Mouse (Mus musculus) hindbrain, embryonic 14.5 days (tissue): Measurements from ENCODE around the gene Adgrg3. TPM values are rescaled to one million over a fixed set of nuclear protein-coding genes. Genes with fewer than 3 reads are reported as not detected.
A peak's percentile ranks its signal among the peaks of the same experiment; 100 is the strongest.

Experiments used
- ATAC-seq: fragments of 200-750 bp; cut with Nextera tagmentation; 2 replicates; pipeline ENCODE4 v1.8.0; 2017; ENCODE audit warnings: moderate number of reproducible peaks, mild to moderate bottlenecking, moderate TSS enrichment, moderate library complexity; ENCODE audit not compliant: low FRiP score
- DNase-seq: peaks from one replicate; pipeline ENCODE4 v3.0.0-alpha.2; 2015; ENCODE audit warnings: low spot score
- H3K27ac ChIP-seq: fragments of 300-500 bp; sonication (generic); 2 replicates; pipeline ENCODE4 v1.5.1; 2014; ENCODE audit warnings: mild to moderate bottlenecking, moderate library complexity
- H3K27me3 ChIP-seq: fragments of 300-500 bp; sonication (generic); 2 replicates; pipeline ENCODE4 v1.6.1; 2014; ENCODE audit warnings: mild to moderate bottlenecking, low read length, mixed read lengths; ENCODE audit not compliant: control insufficient read depth, insufficient read depth
- H3K36me3 ChIP-seq: fragments of 300-500 bp; sonication (generic); replicated peaks from 2 replicates; pipeline ENCODE4 v1.6.1; 2014; ENCODE audit not compliant: control insufficient read depth, insufficient read depth
- H3K4me1 ChIP-seq: fragments of 300-500 bp; sonication (generic); replicated peaks from 2 replicates; pipeline ENCODE4 v1.6.1; 2014; ENCODE audit warnings: antibody characterized with exemption, low read length, mixed read lengths; ENCODE audit not compliant: control insufficient read depth, insufficient read depth
- H3K4me2 ChIP-seq: fragments of 300-500 bp; sonication (generic); replicated peaks from 2 replicates; pipeline ENCODE4 v1.6.1; 2014; ENCODE audit warnings: mild to moderate bottlenecking, moderate library complexity
- H3K4me3 ChIP-seq: fragments of 300-500 bp; sonication (generic); replicated peaks from 2 replicates; pipeline ENCODE4 v1.5.1; 2014; ENCODE audit warnings: mild to moderate bottlenecking, low read length
- H3K9ac ChIP-seq: fragments of 300-500 bp; sonication (generic); 2 replicates; pipeline ENCODE4 v1.6.1; 2014
- H3K9me3 ChIP-seq: fragments of 300-500 bp; sonication (generic); 2 replicates; pipeline ENCODE4 v1.6.1; 2016; ENCODE audit warnings: low read length; ENCODE audit not compliant: control insufficient read depth
- WGBS: fragments of 180-500 bp; shearing (Covaris S2); extraction: QIAGEN DNeasy Blood & Tissue Kit; methylation state at CpG from one replicate; pipeline ENCODE4 v1.1.7; 2014; 5-methylcytosine and 5-hydroxymethylcytosine counted together
- polyA plus RNA-seq: library from polyadenylated mRNA; unstranded; fragments of >200 nt; fragmentation: Nextera tagmentation; extraction: Ambion mirVana; gene quantifications from 2 replicates; pipeline ENCODE4 v1.2.1, GENCODE M21; 2014

The Adgrg3 gene
- polyA plus RNA-seq, 1 experiment from 2014 or later: 1.2 TPM

DNA sequence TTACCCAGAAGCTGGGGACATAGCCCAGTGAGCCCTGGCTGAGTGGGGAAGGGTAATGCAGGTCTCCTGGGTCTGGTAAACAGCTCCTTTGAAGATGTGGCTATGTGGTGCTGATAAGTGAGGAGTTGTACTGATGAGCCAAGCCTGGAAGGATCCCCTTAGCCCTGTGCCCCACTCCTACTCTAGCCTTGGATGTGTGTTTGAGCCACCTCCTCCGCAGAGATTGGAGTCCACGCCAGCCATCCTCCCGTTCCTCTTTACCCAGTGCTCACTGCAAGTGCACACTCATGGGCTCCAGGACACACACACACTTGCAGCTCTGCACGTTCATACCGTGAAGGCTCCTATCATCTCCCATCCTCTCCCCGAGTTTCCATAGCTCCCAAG is 19.6 kb upstream of the Adgrg3 start:
- Histone ChIP-seq H3K27me3 (no peaks in the 10 kb centered on the region), H3K27ac (peak overlapping the region; percentile 98), H3K9me3 (no peaks in the 10 kb centered on the region), H3K4me3 (peak overlapping the region; percentile 49), H3K4me1 (peaks cover 65% of the 10 kb centered on the region), H3K36me3 (peaks cover 4% of the 10 kb centered on the region; the same call in 1 of the 2 replicates), H3K9ac (peak overlapping the region; percentile 89), H3K4me2 (peak overlapping the region; percentile 80)
- 34% methylated on average over 6 of the region's 6 CpGs for WGBS
- DNase-seq (no peak), ATAC-seq (no peak)

- peaks cover 9% of the 10 kb centered on the region for H3K36me3 ChIP-seq
- DNase-seq (no peak), ATAC-seq (no peak)
- 21% methylated on average over 2 of the region's 2 CpGs for WGBS
- peaks cover 59% of the 10 kb centered on the region for H3K4me1 ChIP-seq
- no peaks in the 10 kb centered on the region for H3K9me3 ChIP-seq
- H3K9ac ChIP-seq: peak overlapping the region; percentile 89
- peak overlapping the region; percentile 98 for H3K27ac ChIP-seq
- no peaks in the 10 kb centered on the region for H3K27me3 ChIP-seq
- peak overlapping the region; percentile 80 for H3K4me2 ChIP-seq
- peak overlapping the region; percentile 49 for H3K4me3 ChIP-seq
These were observed 19.1 kb upstream of the Adgrg3 start for GRCm38 (mm10) chr8:94998431-94998830.

GRCm38 (mm10) chr8:94999004-94999403 is 18.5 kb upstream of the Adgrg3 start:
- H3K27me3 ChIP-seq: no peaks in the 10 kb centered on the region
- peak overlapping the region; percentile 49 for H3K4me3 ChIP-seq
- no peaks in the 10 kb centered on the region for H3K9me3 ChIP-seq
- no peak for DNase-seq
- peak overlapping the region; percentile 89 for H3K9ac ChIP-seq
- 13% methylated on average over 6 of the region's 6 CpGs for WGBS
- H3K27ac ChIP-seq: peak overlapping the region; percentile 98
- no peak for ATAC-seq
- peak overlapping the region; percentile 80 for H3K4me2 ChIP-seq
- H3K36me3 ChIP-seq: peaks cover 15% of the 10 kb centered on the region
- peaks cover 54% of the 10 kb centered on the region for H3K4me1 ChIP-seq

DNA sequence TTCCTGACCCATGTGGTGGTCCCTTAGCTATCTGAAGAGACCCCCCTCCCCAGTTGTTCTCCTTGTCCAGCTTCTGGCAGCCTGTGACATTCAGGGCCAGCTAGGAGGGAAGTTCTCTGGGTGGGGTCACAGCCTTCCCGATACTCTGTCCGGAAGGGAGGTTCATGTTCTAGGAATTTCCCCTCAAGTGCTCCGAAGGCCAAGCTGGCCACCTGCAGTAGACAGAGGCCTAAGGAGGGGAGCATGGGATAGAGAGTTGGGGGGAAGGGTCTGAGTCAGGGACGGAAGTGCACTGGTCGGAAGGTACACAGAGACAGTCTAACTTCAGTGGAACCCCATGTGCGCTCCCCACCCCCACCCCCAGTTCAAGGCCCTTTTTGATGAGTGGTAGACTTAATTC is 17.5 kb upstream of the Adgrg3 start:
- Histone ChIP-seq H3K27ac (peak overlapping the region; percentile 98), H3K4me2 (peak overlapping the region; percentile 80), H3K9ac (peak overlapping the region; percentile 48), H3K4me3 (peak overlapping the region; percentile 16), H3K4me1 (peaks cover 54% of the 10 kb centered on the region), H3K36me3 (peaks cover 25% of the 10 kb centered on the region), H3K9me3 (no peaks in the 10 kb centered on the region), H3K27me3 (no peaks in the 10 kb centered on the region)
- 27% methylated on average over 6 of the region's 6 CpGs for WGBS
- DNase-seq (no peak), ATAC-seq (no peak)

GRCm38 (mm10) chr8:95000684-95001083 is 16.8 kb upstream of the Adgrg3 start:
- H3K36me3 ChIP-seq: peaks cover 32% of the 10 kb centered on the region
- peak overlapping the region; percentile 80 for H3K4me2 ChIP-seq
- H3K9ac ChIP-seq: peak overlapping the region; percentile 48; the same call in 1 of the 2 replicates
- peak overlapping the region; percentile 98 for H3K27ac ChIP-seq
- H3K27me3 ChIP-seq: no peaks in the 10 kb centered on the region
- 10% methylated on average over 5 of the region's 5 CpGs for WGBS
- no peaks in the 10 kb centered on the region for H3K9me3 ChIP-seq
- H3K4me1 ChIP-seq: peaks cover 54% of the 10 kb centered on the region
- 0 out of 2 replicates have a peak, but pooled peaks have one; percentile 28 for ATAC-seq
- H3K4me3 ChIP-seq: peak overlapping the region; percentile 16; the same call in 1 of the 2 replicates
- DNase-seq: peak; percentile 69

- no peak for ATAC-seq
- Histone ChIP-seq H3K9ac (no peak overlapping the region), H3K4me3 (no peak overlapping the region), H3K27ac (peak overlapping the region; percentile 98), H3K9me3 (no peaks in the 10 kb centered on the region), H3K36me3 (peaks cover 37% of the 10 kb centered on the region), H3K27me3 (no peaks in the 10 kb centered on the region), H3K4me2 (peak overlapping the region; percentile 80), H3K4me1 (peaks cover 54% of the 10 kb centered on the region)
- no peak for DNase-seq
- 65% methylated on average over 5 of the region's 5 CpGs for WGBS
These were observed 16.3 kb upstream of the Adgrg3 start for GRCm38 (mm10) chr8:95001165-95001564.

- H3K4me1 ChIP-seq: peaks cover 54% of the 10 kb centered on the region
- H3K36me3 ChIP-seq: peaks cover 42% of the 10 kb centered on the region
- no peak overlapping the region for H3K9ac ChIP-seq
- DNase-seq: peak; percentile 80
- no peak overlapping the region for H3K4me3 ChIP-seq
- H3K9me3 ChIP-seq: no peaks in the 10 kb centered on the region
- H3K27ac ChIP-seq: peak overlapping the region; percentile 98
- WGBS: 3% methylated on average over 7 of the region's 7 CpGs
- peak; percentile 32; the same call in 1 of the 2 replicates for ATAC-seq
- no peaks in the 10 kb centered on the region for H3K27me3 ChIP-seq
- peak overlapping the region; percentile 80 for H3K4me2 ChIP-seq
These were observed 15.8 kb upstream of the Adgrg3 start for GRCm38 (mm10) chr8:95001655-95002054.

- H3K9me3 ChIP-seq: no peaks in the 10 kb centered on the region
- H3K27ac ChIP-seq: no peak overlapping the region
- DNase-seq: no peak
- WGBS: 71% methylated on average over 8 of the region's 8 CpGs
- peaks cover 53% of the 10 kb centered on the region for H3K4me1 ChIP-seq
- 0 out of 2 replicates have a peak overlapping the region, but pooled peaks have one; percentile 80 for H3K4me2 ChIP-seq
- peaks cover 47% of the 10 kb centered on the region for H3K36me3 ChIP-seq
- H3K9ac ChIP-seq: no peak overlapping the region
- no peaks in the 10 kb centered on the region for H3K27me3 ChIP-seq
- ATAC-seq: no peak
- no peak overlapping the region for H3K4me3 ChIP-seq
These were observed 15.3 kb upstream of the Adgrg3 start for GRCm38 (mm10) chr8:95002089-95002655.

DNA sequence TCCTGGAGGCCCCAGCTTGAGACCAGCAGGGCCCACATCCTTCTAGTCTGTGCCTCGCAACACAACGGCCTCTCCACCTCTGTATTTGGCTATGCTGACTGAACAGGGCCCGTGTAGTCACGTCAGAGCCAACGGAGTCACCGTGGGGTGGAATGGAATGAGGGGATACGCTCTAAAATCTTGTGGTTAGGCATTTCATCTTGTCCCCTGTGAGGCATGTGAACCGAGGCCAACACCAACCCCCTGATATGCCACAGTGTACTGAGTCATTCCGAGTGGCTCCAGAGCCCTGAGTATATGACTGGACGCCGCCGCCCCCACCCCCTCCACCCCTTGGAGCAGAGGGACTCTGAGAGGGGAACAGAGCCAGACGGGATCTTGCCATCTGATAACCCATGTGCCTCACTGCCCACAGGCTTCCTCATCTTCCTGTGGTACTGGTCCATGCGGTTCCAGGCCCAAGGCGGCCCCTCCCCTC is 5.0 kb upstream of the Adgrg3 start:
- no peak overlapping the region for H3K4me2 ChIP-seq
- no peak overlapping the region for H3K4me3 ChIP-seq
- H3K4me1 ChIP-seq: no peaks in the 10 kb centered on the region; the same call in 1 of the 2 replicates
- DNase-seq (no peak), ATAC-seq (no peak)
- WGBS: 89% methylated on average over 15 of the region's 15 CpGs
- H3K27ac ChIP-seq: no peak overlapping the region
- H3K9ac ChIP-seq: no peak overlapping the region
- peaks cover 81% of the 10 kb centered on the region for H3K36me3 ChIP-seq
- no peaks in the 10 kb centered on the region for H3K27me3 ChIP-seq
- H3K9me3 ChIP-seq: no peaks in the 10 kb centered on the region
